Mouse (Mus musculus) naive thymus-derived CD4-positive, alpha-beta T cell, adult 2 months (primary cell): ENCODE measurements at regions not wholly inside any gene's neighbourhood (a gene's known extent, or its start where the extent isn't known, plus 50 kb on each side); places are given as distances from the start of the nearest gene placed in this dataset.
A peak's percentile ranks its signal among the peaks of the same experiment; 100 is the strongest.

Experiments
- DNase-seq: peaks from one replicate; pipeline ENCODE4 v3.0.0-alpha.2; 2011; ENCODE audit warnings: low read depth

GRCm38 (mm10) chr9:61176856-61177255 lies 195.3 kb upstream of the Tle3 start:
- no peak for DNase-seq

GRCm38 (mm10) chr9:61186541-61187420 lies 185.4 kb upstream of the Tle3 start:
- DNase-seq: peak; percentile 35

GRCm38 (mm10) chr9:61187713-61188399 lies 184.3 kb upstream of the Tle3 start:
- no peak for DNase-seq

GRCm38 (mm10) chr9:61189295-61189694 lies 182.9 kb upstream of the Tle3 start:
- DNase-seq: no peak

GRCm38 (mm10) chr9:61199077-61199753 lies 173.0 kb upstream of the Tle3 start:
- no peak for DNase-seq

GRCm38 (mm10) chr9:61199891-61200290 lies 172.3 kb upstream of the Tle3 start:
- no peak for DNase-seq

GRCm38 (mm10) chr9:61200295-61200955 lies 171.7 kb upstream of the Tle3 start:
- DNase-seq: no peak

- no peak for DNase-seq
Observed at GRCm38 (mm10) chr9:61205049-61205448, 167.1 kb upstream of the Tle3 start.

- no peak for DNase-seq
Observed at GRCm38 (mm10) chr9:61206725-61207365, 165.3 kb upstream of the Tle3 start.

GRCm38 (mm10) chr9:61207423-61208150 lies 164.6 kb upstream of the Tle3 start:
- DNase-seq: no peak

GRCm38 (mm10) chr9:61211627-61212026 lies 160.5 kb upstream of the Tle3 start:
- DNase-seq: no peak

- peak; percentile 50 for DNase-seq
Observed at GRCm38 (mm10) chr9:61214943-61215342, 157.2 kb upstream of the Tle3 start.

- peak; percentile 21 for DNase-seq
Observed at GRCm38 (mm10) chr9:61216012-61216770, 156.0 kb upstream of the Tle3 start.

- DNase-seq: no peak
Observed at GRCm38 (mm10) chr9:61220017-61220416, 152.1 kb upstream of the Tle3 start.

- DNase-seq: no peak
Observed at GRCm38 (mm10) chr9:61222212-61223003, 149.8 kb upstream of the Tle3 start.

- DNase-seq: peak; percentile 47
Observed at GRCm38 (mm10) chr9:61225020-61225652, 147.0 kb upstream of the Tle3 start.

GRCm38 (mm10) chr9:61225882-61226281 lies 146.3 kb upstream of the Tle3 start:
- DNase-seq: no peak

GRCm38 (mm10) chr9:61226596-61227384 lies 145.4 kb upstream of the Tle3 start:
- DNase-seq: peak; percentile 66
